Mouse (Mus musculus): Measurements from ENCODE around the gene Kidins220.

The Kidins220 gene

DNA sequence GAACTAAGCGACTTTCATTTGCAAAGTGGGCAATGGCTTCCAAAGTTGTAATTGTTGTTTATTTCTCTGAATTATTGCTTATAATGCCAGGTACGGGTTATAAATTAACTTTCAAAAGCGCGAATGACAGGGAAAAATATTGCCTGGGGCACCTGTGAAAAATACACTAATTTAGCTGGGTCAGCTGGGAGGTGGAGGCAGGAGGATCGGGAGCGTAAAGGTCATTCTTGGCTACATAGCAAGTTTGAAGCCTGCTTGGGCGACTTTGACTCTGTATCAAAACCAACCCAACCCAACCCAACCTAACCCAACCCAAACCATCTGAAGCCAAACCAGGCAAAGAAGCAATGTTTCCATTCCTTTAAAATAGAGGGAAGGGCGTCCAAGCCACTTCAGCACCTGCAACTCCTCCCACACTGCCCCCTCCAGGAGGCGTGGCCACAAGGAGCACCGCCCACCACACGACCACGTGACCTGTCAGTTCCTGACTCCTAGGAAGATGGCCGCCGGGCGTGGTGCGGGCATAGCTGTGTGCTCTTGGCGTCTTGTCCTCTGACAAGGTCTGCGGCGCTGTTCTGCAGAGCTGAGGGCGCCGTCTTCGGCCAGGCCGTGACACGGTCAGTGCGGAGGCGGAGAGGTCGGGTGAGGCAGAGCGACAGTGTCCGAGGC, at the start of gene Kidins220:
Gene Kidins220, plus strand, starts transcription at position 480 of the 669 bp plus-strand sequence.
- DNase-seq (ENCODE audit: extremely low read depth, low read depth, low spot score), result no peak

DNA sequence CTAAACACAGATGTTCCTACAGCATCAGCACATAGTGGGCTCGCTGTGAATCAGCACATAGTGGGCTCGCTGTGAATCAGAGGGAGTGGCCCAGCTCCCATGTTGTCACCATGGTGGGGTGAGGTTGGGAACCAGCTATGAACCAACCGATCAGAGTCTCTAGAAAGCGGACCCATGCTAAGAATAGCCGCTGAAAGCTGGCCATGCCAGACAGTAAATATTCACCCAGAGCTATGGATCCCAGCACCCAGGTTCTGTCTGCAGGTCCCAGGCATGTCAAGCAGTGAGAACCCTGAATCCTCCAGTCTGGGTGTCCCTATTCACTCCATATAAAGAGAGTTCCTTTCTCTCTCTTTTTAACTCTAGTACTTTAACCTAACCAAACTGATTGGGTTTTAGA, 49.4 kb upstream of the Kidins220 start:
- no peak for DNase-seq (ENCODE audit: extremely low read depth, low read depth, low spot score)

DNA sequence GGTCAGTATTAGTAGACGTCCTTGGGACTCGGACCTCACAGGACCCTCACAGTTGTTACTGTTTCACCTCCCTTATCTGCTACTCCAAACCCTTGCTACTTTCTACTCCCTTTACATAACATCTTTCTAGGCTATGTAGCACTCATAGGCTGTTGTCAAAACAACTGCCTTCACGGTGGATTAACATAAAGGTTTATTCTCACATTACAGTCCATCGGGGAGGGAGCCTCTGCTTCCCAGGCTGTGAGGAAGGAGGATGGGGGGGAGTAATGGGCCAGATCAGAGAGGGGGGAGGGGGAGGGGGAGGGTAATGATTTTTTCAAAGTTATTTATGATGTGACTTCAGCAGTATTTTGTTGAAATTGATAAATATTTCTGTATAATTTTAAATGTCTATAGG, 49.0 kb upstream of the Kidins220 start:
- no peak for DNase-seq (ENCODE audit: extremely low read depth, low read depth, low spot score)

DNA sequence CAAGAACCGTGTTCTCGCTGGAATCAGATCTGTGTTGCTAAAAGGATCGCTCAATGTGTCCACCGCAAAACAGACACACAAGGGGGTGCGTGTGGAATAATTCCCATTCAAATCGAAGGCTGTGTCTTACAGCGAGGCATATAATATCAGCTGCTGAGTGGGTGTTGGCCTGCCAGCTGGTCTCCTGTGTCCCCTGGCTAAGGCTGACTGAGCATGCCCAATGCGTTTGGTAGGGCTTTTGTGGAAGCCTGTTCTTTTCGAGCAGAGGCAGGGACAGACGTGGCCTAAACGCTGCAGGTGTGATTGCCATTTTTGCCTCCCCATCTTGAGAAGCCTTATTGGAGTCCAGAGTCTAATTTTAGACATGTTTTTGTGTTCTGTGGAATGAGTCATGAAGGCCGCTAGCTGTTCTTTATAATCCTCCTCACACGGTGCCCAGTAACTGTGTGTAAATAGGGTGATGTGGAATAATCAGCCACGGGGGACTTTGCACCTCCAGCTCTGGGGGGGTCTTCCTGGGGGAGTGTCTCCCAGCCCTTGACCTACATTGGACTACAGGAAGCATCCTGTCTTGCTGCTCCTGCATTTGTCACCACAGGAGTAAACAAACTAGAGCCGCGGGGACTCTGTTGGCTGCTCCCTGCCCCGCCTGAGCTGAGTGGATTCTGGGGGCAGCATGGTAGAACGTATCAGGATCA, 46.5 kb upstream of the Kidins220 start:
- DNase-seq (ENCODE audit: extremely low read depth, low read depth, low spot score), result no peak

DNA sequence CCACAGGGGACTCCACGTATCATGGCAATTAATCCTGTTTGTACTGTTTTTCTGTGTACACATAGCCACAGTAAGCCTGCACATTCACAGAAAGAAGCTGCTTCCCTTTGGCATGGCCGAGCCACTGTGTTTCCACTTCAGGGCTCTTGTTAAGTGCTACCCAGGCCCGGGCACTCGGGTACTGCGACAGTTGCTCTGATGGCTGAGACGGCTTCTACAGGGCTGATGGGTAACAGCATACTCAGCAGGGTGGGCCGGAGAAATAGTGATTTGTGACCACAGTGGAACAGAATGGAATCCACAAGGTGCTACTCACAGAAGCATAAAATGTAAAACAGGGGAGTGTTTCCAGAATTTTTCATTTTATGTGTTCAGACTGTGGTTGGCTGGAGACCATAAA, 45.7 kb upstream of the Kidins220 start:
- DNase-seq (ENCODE audit: extremely low read depth, low read depth, low spot score), result no peak

DNA sequence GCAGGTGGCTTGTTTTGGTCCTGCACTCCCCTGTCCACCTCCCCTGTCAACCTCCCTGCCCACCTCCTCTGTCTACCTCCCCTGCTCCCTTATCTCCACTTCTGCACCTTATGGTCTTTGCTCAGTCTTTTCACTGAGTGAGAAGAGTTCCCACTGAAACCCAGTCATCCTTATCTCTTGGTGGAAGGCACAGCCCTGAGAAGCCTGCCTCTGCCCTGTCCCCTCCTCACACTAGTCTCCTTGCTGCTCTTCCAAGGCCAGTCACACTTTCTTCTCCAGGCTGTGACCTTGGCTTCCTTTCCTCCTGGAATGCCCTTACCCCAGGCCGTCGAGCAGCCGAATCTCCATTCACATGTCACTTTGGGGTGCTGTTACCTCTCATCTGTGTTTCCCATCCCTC, 44.0 kb upstream of the Kidins220 start:
- DNase-seq (ENCODE audit: extremely low read depth, low read depth, low spot score), result no peak

DNA sequence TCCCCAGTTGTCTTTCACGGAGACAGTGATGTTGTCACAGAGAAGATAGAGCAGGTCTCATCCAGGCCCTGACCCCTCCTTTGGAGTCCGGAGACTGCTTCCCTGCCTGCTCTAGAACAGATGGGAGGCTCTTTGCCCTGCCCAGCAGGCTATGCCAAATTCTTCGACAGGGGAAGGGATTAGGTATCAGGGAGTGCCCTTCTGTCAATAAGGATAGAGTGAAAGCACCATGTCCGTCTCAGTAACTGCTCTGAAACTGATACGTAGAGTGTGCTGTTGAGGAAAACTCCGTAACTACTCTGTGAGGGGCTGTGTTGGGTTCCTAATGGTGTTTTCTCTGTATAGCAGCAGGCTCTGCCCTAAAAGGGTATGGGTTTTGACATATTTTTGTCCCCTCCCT, 42.6 kb upstream of the Kidins220 start:
- DNase-seq (ENCODE audit: extremely low read depth, low read depth, low spot score), result no peak

DNA sequence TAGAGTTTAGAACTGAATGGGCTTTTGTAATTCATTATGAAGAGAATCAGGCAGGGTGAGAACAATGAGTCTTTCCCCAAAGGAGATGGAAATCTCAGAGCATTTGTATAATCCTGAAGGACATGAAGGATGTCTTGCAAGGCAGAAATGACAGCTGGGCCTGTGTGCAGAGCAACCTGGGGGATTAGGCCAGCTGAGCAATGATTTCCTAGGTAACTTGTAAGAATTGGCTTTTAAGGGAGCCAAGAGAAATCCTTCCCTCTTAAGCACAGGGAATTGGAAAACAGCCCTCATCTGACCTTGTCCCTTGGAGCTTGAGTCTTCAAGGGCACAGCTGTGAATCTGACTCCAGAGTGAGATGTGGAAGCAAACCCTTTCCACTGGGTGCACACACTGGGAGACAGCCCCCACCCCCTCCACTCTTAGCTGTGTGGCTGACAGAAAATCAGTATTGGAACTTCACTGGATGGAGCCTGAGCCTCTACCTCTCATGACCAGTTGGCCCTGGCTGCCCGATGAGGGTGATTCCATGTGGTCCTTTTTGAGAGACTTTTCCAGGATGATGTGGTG, 41.4 kb upstream of the Kidins220 start:
- no peak for DNase-seq (ENCODE audit: extremely low read depth, low read depth, low spot score)

DNA sequence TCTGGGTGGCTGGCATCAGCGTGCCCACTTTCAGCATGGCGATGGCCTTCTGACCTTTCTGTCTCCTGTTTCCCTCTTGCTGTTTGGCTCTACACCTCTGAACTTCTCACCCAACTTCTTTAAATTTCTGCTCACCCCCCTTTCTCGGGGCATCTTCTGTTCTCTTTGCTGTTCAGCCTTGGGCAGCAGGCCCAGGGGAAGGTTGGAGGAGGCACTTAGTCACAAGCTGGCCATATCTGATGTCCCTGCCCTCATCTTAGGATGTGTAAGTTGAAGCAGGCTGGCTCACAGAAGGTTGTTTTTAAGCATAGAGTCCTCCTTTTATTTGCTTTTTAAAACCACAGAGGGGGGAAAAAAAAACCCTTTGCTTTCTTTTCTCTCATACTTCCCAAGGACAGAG, 40.7 kb upstream of the Kidins220 start:
- no peak for DNase-seq (ENCODE audit: extremely low read depth, low read depth, low spot score)

DNA sequence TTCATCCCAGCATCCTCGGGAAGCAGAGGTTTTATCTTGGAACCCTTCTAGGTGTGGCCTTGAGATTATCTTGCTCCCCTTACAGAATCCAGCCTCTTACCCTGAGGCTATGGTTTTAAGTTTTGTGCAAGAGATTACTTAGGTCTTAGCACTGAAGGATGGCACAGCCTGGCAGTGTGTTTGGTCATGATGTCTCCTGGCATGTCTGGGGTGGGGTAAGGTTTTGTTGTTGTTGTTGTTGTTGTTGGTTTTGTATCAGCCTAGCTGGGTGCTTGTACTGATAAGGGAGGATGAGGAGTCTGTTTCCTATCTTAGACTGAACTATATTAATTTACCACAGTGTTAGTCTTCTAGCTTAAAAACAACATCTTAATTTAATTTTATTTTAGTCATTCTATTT, 38.4 kb upstream of the Kidins220 start:
- DNase-seq (ENCODE audit: extremely low read depth, low read depth, low spot score), result no peak

DNA sequence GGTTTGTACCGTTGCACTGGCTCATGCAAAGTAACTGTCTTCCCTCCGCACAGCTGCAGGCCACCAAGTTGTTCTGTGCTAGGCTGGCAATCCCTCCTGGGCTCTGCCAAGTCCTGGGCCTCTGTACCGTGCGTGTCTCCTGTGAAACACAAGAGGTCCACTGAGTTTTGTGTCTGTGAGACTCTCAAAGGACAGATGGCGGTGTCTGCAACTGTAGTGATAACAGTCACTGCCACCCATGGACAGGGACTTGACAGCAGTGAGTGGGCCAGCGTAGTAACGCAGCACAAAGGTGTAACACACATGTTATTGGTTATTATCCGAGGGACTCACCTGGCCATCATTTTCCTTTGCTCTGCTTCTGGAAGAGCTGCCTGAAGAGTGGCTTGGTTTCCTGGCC, 35.4 kb upstream of the Kidins220 start:
- no peak for DNase-seq (ENCODE audit: extremely low read depth, low read depth, low spot score)

DNA sequence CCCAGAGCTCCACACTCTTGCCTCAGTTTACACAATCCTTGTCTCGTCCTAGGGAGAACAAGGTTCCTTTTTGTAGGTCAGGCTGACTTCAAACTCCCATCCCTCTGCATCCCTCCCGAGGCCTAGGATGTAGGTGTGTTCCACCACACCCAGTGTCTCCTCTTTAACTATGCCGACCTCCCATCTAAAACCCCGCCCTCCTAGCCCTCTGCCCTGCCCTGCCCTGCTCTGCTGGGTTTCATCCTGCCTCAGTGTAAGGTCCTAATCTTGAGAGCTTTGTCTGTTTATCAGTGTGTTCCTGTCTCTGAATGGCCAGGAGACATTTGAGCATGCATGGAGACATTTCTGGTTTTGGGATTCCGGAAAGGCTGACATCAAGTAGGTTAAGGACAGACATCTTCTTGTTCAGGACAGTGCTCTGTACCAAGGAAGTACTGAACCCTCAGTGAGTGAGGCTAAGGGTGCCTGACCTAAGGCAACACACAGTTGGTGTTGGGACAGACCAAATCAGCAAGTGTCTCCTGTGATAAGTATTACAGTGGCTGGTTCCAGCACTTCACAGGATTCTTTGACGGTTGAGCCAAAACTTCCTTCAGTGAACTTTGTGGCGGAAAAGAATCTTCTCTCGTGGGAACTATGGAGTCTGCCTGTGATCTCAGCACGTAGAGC, 32.0 kb upstream of the Kidins220 start:
- no peak for DNase-seq (ENCODE audit: extremely low read depth, low read depth, low spot score)

DNA sequence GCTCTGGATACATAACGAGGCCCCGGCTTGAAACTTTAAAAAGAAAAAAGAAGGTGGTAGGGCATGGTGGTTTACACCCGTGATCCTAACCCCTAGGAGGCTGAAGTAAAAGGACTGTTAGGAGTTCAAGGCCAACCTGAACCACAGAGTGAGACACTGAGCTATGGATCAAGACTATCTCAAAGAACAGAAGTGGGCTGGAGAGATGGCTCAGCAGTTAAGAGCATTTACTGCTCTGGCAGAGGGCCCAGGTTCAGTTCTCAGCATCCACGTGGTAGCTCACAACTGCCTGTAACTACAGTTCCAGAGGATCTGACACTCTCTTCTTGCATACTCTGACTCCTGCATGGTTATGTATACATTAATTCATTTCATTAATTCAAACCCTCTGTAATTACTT, 31.3 kb upstream of the Kidins220 start:
- no peak for DNase-seq (ENCODE audit: extremely low read depth, low read depth, low spot score)

DNA sequence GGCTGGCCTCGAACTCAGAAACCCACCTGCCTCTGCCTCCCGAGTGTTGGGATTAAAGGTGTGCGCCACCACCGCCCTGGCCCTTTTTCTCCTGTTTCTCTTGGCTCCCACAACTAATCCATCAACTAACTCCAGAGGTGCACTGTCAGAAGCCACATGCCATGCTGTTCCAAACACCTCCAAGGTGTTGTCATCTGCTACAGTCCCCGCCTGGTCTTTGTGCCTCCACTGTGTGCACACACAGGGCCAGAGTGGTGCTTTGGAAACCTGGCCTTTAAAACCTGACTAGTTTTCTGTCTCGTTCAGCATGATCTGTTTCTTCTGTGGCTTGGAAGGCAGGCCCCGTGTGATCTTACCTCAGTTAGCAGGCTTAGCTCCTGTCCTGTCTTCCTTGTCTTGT, 30.1 kb upstream of the Kidins220 start:
- DNase-seq (ENCODE audit: extremely low read depth, low read depth, low spot score), result no peak

DNA sequence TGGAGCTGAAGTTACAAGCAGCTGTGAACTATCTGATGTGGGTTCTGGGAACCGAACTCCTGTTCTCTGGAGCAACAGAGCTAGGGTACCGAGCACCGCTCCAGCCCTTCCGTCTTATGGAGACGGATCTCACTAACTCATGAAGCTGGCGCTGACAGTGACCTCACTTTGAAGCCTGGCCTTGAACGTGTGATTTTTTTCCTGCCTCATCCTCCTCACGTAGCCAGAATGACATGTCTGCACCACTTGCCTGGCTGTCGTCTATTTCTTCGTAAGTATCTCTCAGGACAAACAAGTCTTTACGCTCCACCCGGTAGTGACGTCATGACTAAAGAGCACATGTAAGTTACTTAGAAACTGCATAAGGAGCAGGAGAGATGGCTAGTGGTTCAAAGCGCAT, 27.7 kb upstream of the Kidins220 start:
- DNase-seq (ENCODE audit: extremely low read depth, low read depth, low spot score), result no peak

DNA sequence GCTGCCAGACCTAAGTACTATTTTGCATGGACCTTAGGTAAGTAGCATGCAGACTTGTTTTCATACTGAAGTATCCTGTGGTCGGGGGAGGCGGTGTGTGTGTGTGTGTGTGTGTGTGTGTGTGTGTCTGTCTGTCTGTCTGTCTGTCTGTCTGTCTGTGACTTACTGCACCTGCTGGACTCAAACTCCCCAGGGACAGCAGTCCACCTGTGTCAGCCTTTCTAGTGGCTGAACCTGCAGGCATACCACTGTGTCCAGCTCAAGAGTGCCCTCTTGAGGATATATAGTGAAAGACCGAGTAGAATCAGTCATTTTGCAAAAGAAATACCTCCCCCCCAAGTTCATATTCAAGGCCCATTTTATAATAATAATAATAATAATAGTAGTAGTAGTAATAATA, 26.4 kb upstream of the Kidins220 start:
- no peak for DNase-seq (ENCODE audit: extremely low read depth, low read depth, low spot score)

DNA sequence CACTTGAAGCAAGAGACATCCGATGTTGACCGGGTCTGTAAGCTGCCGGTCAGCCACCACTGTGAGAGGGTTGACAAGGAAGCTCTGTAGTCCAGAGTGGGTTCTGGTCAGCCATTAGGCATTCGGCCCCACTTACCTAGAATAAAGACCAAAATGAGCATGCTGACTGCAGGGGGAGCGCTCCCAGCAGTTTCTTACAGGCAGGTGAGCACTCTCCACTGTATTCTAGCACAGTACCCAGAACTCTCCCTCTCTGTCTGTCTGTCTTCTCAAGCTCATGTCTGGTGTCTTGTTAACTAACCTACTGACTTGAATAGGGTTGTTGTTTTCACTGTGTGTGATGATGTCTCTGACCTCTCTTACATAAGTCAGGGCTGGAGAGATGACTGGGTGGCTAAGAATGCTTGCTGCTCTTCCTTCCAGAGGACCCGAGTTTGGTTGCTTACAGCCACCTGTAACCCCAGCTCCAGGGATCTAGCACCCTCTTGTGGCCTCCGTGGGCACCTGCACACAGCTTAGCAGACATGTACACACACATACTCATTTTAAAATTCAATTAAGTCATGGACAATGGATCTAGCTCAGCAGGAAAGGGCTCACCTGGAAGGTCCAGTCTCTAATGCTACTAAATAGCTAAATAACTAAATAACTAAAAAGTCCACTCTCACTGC, 24.2 kb upstream of the Kidins220 start:
- no peak for DNase-seq (ENCODE audit: extremely low read depth, low read depth, low spot score)

DNA sequence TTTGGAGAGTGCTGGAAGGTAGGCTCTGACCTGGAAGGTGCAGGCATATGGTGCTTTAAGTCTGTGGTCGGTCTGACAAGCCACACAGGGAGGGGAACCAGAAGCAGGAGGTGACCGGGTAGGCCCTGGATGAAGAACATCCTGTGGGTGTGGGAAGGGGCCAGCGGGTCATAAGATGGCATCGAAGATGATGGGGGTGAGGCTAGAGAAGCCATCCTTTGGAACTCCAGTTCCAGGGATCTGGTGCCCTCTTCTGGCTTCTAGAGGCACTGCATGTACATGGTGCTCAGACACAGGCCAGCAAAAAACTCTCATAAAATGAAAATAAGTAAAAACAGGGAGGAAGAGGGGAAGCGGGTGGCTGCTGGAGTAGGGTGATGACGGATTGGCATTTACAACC, 22.6 kb upstream of the Kidins220 start:
- DNase-seq (ENCODE audit: extremely low read depth, low read depth, low spot score), result no peak

DNA sequence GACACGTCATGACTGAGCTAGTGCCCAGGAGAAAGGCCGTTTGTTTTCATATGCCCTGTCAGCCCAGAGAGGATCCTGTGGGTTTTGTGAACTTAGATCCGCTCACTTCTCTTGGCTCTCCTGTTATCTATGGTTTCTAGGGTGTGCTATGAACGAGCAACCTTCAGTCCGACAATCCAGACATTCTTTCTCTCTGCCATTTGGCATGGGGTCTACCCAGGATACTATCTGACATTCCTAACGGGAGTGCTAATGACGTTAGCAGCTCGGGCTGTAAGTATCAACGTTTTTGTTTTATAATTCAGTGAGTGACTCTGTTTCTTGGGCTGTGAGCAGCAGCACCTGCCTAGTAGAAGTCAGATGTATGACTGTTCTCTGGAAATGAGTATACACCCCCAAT, 19.6 kb upstream of the Kidins220 start:
- DNase-seq (ENCODE audit: extremely low read depth, low read depth, low spot score), result no peak

DNA sequence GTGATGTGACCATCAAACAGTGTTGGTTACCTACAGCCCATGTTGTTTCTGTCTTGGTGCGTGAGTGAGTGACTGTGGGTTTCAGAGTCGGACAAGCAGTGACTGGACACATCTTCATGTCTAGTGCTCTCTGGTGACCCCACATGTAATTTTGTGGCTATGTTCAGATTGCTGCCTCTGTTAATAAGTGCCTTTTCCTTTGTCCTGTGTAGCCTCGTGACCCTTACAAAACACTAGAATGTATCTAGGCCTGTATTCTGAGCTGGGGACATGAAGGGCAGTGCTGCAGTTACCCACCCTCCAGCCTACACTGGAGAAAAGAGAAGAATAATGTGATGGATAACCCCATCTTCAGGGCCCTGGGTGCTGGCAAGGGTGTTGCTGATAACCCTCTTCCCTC, 16.2 kb upstream of the Kidins220 start:
- no peak for DNase-seq (ENCODE audit: extremely low read depth, low read depth, low spot score)

DNA sequence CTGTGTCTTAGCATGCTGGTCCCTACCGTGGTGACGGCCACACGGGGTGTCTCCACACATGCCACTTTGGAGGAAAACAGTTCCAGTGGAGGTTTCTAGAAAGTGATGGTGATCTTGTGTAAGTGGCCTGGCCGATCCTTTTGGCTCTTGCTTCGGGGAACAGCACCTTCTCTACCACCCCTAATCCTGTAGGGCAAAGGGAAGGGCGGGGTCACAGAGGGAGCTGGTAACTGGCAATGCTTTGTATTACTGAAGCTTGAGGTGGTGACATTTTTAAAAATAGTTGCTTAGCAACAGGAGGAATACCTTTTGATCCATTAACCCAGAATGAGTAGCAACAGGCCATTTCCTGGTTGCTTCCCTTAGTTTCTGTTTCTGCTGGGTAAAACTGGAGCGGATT, 12.9 kb upstream of the Kidins220 start:
- DNase-seq (ENCODE audit: extremely low read depth, low read depth, low spot score), result no peak

Measured in fat pad, adult 2 months (tissue).